Mouse (Mus musculus) ES-Bruce4 (cell line): Measurements from ENCODE around the gene Tgfb1. TPM values are rescaled to one million over a fixed set of nuclear protein-coding genes. Genes with fewer than 3 reads are reported as not detected.

ENCODE experiments used
- H3K27ac ChIP-seq: 2 replicates; pipeline ENCODE4 v1.5.1; 2012; ENCODE audit warnings: low read length, inconsistent platforms; ENCODE audit not compliant: insufficient read depth
- H3K27me3 ChIP-seq: 2 replicates; pipeline ENCODE4 v1.6.1; 2012; ENCODE audit warnings: mild to moderate bottlenecking, low read length, inconsistent platforms; ENCODE audit not compliant: control insufficient read depth, poor library complexity, insufficient read depth, severe bottlenecking
- H3K36me3 ChIP-seq: 2 replicates; pipeline ENCODE4 v1.6.1; 2012; ENCODE audit warnings: inconsistent platforms, mild to moderate bottlenecking, low read length, moderate library complexity; ENCODE audit not compliant: control insufficient read depth, poor library complexity, insufficient read depth, severe bottlenecking
- H3K4me1 ChIP-seq: one replicate; pipeline ENCODE4 v1.8.1; 2011; ENCODE audit warnings: low read length; ENCODE audit not compliant: control insufficient read depth, insufficient read depth
- H3K4me3 ChIP-seq: 2 replicates; pipeline ENCODE4 v1.5.1; 2011; ENCODE audit warnings: low read depth, mild to moderate bottlenecking, low read length
- H3K9ac ChIP-seq: 2 replicates; pipeline ENCODE4 v1.6.1; 2012; ENCODE audit warnings: low read depth, mild to moderate bottlenecking, inconsistent platforms; ENCODE audit not compliant: poor library complexity, severe bottlenecking
- H3K9me3 ChIP-seq: replicated peaks from 2 replicates; pipeline ENCODE4 v1.6.1; 2012; ENCODE audit warnings: mild to moderate bottlenecking, low read length, inconsistent platforms; ENCODE audit not compliant: control insufficient read depth, poor library complexity, insufficient read depth, severe bottlenecking
- CTCF ChIP-seq: IDR thresholded peaks from one replicate; pipeline ENCODE4 v1.8.1; 2011; ENCODE audit warnings: low read depth, low read length
- EP300 ChIP-seq: IDR thresholded peaks from 2 replicates; pipeline ENCODE4 v1.6.1; 2011; ENCODE audit warnings: low read depth, low read length; ENCODE audit not compliant: insufficient read depth
- POLR2A ChIP-seq: IDR thresholded peaks from one replicate; pipeline ENCODE4 v1.8.1; 2011; ENCODE audit warnings: low read length; ENCODE audit not compliant: insufficient read depth
- polyA plus RNA-seq: library from polyadenylated mRNA; stranded (reverse); fragments of >200 nt; gene quantifications from 2 replicates; pipeline ENCODE4 v1.2.4, GENCODE M21; 2011; ENCODE audit warnings: low read depth; ENCODE audit not compliant: missing spikeins, insufficient read depth, insufficient read length

Tgfb1 gene
- polyA plus RNA-seq, 1 experiment: 25.6 TPM

DNA sequence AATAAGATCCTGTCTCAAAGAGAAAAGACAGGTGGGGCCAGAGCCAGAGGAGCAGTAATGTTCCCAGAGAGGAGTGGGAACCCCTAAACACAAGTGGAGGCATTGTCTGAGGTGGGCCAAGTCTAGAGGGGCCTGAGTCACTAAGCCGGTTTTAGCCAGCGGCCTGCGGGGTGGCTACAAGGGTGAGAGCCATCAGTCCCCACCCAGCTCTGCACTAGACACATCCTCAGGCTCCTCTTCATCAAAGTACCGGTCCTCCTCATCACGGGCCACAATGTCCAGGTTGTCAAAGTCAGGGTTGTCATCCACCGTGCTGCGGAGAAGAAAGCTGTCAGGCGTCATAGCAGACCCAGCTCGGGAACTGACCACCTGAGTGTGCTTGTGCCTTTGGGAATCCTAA lies 26.0 kb downstream of the Tgfb1 start:
- H3K9ac ChIP-seq: no peak overlapping the region
- peaks cover 7% of the 10 kb centered on the region for H3K36me3 ChIP-seq
- no peaks in the 10 kb centered on the region for H3K4me1 ChIP-seq
- TF ChIP-seq EP300: no peak
- no peak for TF ChIP-seq POLR2A
- no peak for TF ChIP-seq CTCF
- no peak overlapping the region for H3K4me3 ChIP-seq
- no peak overlapping the region for H3K27ac ChIP-seq
- no peaks in the 10 kb centered on the region for H3K9me3 ChIP-seq
- H3K27me3 ChIP-seq: no peaks in the 10 kb centered on the region

DNA sequence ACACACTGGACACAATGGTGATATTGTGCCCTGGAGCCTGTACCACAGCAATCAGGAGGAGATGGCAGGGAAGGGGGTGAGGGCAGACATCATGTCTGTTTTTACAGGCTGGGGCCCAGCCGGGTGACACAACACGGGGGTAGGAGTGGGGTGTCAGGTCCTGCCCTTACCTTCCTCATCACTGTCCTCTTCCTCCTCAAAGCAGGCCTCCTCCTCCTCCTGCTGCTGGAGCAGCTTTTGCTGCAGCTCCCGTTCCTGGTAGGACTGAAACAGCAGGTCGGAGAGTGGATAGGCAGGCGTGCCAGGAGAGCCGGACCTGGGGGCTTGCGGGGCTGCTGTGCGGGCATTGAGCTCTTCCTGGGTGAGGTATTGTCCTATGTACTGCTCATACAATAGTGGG lies 27.8 kb downstream of the Tgfb1 start:
- H3K4me1 ChIP-seq: no peaks in the 10 kb centered on the region
- no peak overlapping the region for H3K9ac ChIP-seq
- H3K9me3 ChIP-seq: no peaks in the 10 kb centered on the region
- TF ChIP-seq CTCF: no peak
- TF ChIP-seq EP300: no peak
- no peak for TF ChIP-seq POLR2A
- peaks cover 7% of the 10 kb centered on the region for H3K36me3 ChIP-seq
- no peaks in the 10 kb centered on the region for H3K27me3 ChIP-seq
- no peak overlapping the region for H3K4me3 ChIP-seq
- H3K27ac ChIP-seq: no peak overlapping the region

DNA sequence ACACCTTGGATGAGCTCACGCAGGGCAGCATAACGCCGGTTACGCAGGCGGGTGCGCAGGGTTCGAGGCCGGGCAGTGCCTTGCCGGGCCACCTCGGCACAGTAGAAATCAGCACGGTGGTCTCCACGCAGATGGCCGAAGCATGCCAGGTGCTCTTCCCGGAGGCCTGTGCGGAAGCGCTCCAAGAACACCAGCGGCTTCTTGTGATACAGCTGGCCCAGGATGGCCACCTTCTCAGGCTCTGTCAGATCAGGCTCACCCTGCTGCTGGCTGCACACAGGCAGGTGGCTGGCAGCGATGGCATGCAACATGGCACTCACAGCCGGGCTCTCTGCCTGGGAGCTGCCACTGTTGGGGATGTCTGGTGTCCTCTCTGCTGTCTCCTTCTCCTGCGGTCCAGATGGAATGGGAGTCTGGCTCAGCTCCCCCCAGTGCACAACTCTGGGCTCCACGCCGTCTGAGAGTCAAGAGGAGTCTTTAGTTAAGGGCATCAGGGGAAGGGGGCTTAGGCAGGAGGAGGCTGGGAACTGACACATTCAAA lies 29.0 kb downstream of the Tgfb1 start:
- no peaks in the 10 kb centered on the region for H3K4me1 ChIP-seq
- H3K9me3 ChIP-seq: no peaks in the 10 kb centered on the region
- TF ChIP-seq EP300 (no peak), CTCF (no peak), POLR2A (no peak)
- no peaks in the 10 kb centered on the region for H3K27me3 ChIP-seq
- H3K27ac ChIP-seq: no peak overlapping the region
- no peak overlapping the region for H3K4me3 ChIP-seq
- no peak overlapping the region for H3K9ac ChIP-seq
- peaks cover 7% of the 10 kb centered on the region for H3K36me3 ChIP-seq

DNA sequence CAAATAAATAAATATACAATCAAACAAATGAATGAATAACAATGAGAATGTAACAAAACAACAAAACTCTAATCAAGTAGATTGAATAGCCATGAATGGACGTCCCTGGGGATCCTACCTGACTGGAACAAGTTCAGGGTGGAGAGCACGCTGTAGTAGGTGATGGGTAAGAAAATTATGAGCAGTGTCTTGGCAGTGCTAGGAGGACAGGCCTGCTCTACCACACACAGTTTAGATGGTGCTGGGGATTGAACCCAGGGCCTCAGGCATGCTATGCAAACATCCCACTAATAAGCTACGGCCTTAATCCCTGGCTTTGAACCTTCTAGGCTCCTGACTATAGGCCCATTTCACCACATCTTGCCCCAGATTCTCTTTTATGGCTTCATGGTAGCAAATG lies 30.7 kb downstream of the Tgfb1 start:
- Histone ChIP-seq H3K27me3 (no peaks in the 10 kb centered on the region), H3K4me3 (no peak overlapping the region), H3K4me1 (no peaks in the 10 kb centered on the region), H3K9me3 (no peaks in the 10 kb centered on the region), H3K9ac (no peak overlapping the region), H3K27ac (no peak overlapping the region), H3K36me3 (peaks cover 11% of the 10 kb centered on the region)
- TF ChIP-seq POLR2A: no peak
- no peak for TF ChIP-seq CTCF
- no peak for TF ChIP-seq EP300

DNA sequence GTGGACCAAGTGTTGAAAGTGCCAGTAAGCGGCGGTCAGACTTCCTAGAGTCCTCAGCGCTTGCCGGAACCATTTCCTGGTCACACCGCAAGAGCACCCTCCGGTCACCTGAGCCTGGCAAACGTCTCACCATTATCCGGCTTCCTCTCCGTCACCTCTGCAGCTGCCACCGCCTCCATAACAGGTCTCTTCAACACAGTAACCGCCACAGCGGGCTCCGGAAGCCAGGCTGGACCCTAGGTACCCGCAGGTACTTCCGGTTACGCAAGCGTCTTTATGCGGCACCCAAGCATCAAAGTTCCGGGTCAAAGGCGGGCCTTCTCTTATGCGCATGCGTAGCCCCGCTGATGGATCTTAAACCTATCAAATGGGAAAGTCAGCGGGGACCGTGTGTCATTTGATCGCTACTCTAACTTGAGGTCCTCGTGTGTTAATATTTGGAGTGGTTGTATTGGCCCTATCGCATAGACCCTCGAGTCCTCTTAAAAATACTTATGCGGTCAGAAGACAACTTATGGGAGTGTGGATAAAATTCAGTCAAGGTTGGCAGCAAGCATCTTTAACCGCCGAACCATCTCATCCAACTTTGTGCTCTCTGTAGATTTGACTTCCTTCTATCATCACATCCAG lies 32.1 kb downstream of the Tgfb1 start, which contains the start of gene Ccdc97:
Gene Ccdc97 (minus strand): TSS at position 301 of the 630 bp plus-strand sequence.
- Histone ChIP-seq H3K9me3 (no peaks in the 10 kb centered on the region), H3K4me3 (peak within 1 kb of the TSS; percentile 97), H3K27ac (peak within 1 kb of the TSS; percentile 70), H3K36me3 (peaks cover 24% of the 10 kb centered on the region), H3K4me1 (no peaks in the 10 kb centered on the region), H3K9ac (peak within 1 kb of the TSS; percentile 68), H3K27me3 (no peaks in the 10 kb centered on the region)
- TF ChIP-seq EP300 (no peak), POLR2A (peak; percentile 28)
